Mouse (Mus musculus) B cell, adult (primary cell): ENCODE results near the gene Clptm1l. TPM values are rescaled to one million over a fixed set of nuclear protein-coding genes. Genes with fewer than 3 reads are reported as not detected.

Experiments
- total RNA-seq: library from RNA; stranded (reverse); gene quantifications from 4 replicates; pipeline ENCODE4 v1.2.4, GENCODE M21; 2023; ENCODE audit not compliant: inconsistent age

Clptm1l gene
- total RNA-seq, result 125 to 154 TPM (median 129 TPM) in 4 replicates

GRCm38 (mm10) chr13:73603522-73604155, at the start of gene Clptm1l:
TSS of gene Clptm1l (plus strand) at chr13:73604006.

DNA sequence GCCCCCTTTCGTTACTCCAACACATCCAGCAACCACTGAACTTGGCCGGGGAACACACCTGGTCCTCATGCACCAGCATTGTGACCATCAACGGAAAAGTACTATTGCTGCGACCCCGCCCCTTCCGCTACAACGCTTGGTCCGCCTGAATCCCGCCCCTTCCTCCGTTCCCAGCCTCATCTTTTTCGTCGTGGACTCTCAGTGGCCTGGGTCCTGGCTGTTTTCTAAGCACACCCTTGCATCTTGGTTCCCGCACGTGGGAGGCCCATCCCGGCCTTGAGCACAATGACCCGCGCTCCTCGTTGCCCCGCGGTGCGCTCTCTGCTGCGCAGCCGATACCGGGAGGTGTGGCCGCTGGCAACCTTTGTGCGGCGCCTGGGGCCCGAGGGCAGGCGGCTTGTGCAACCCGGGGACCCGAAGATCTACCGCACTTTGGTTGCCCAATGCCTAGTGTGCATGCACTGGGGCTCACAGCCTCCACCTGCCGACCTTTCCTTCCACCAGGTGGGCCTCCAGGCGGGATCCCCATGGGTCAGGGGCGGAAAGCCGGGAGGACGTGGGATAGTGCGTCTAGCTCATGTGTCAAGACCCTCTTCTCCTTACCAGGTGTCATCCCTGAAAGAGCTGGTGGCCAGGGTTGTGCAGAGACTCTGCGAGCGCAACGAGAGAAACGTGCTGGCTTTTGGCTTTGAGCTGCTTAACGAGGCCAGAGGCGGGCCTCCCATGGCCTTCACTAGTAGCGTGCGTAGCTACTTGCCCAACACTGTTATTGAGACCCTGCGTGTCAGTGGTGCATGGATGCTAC, 23.1 kb downstream of the Clptm1l start, which contains the start of gene Tert:
Gene Tert (plus strand): TSS at position 167 of the 805 bp plus-strand sequence.

Other genes starting within 250 kb of the Clptm1l start
- 108 to 130 TPM (median 124 TPM) in 4 replicates for gene Lpcat1, start 136.8 kb upstream of the Clptm1l start, total RNA-seq
- not detected in 4 replicates for gene Slc6a3, start 67.3 kb upstream of the Clptm1l start, total RNA-seq
- 4.5 to 6.8 TPM (median 5.1 TPM) in 4 replicates for gene Tert, start 22.9 kb downstream of the Clptm1l start, total RNA-seq
- gene Slc6a18, start 74.0 kb downstream of the Clptm1l start, total RNA-seq, result not detected in 4 replicates
- not detected in 4 replicates for gene Slc6a19, start 100.9 kb downstream of the Clptm1l start, total RNA-seq
- 7.6 to 11.5 TPM (median 9.4 TPM) in 4 replicates for gene Slc12a7, start 129.1 kb downstream of the Clptm1l start, total RNA-seq
- gene Nkd2, start 243.6 kb downstream of the Clptm1l start, total RNA-seq, result not detected in 4 replicates